ENCODE assay signal across 21 mouse cellular contexts in the genomic region with DNA sequence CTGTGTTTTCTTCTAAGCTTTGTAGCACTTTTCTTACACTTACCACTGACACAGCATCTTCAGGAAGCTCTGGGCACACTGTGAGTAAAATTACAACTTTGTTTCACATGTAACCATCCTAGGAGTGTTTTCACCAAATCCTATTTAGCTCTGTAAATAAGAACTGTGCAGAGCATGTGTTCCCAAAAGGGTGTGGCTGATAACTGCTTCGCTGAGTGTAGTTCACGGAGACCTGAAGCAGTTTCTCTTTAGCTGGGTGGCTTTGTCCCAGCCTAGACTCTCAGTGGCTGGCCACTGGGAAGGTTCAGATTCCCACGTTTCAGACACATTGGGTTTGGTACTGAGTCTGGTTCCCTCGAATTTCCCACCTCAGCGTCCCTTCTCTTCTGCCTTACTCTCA.
"Had no signal": no experiment of that assay in that cellular context is flagged by ENCODE, and none has a peak within 500 bp of the region (broad histone marks: within the 10 kb centered on the region; RNA-seq: fewer than 3 reads in every experiment).

No protein-coding gene starts in this region.

- H3K4me1 ChIP-seq: neural tube, embryonic 12.5 days; neural tube, embryonic 15.5 days had no signal

- H3K4me3 ChIP-seq: layer of hippocampus, adult 2 months; neural tube, embryonic 12.5 days; neural tube, embryonic 15.5 days had no signal

- DNase-seq: kidney, adult 2 months; kidney, postnatal 25 days; layer of hippocampus, adult 9-11 months; liver, postnatal 0 days; lung, embryonic 14.5 days; lung, postnatal 14 days; lung, postnatal 4 days; midbrain, embryonic 14.5 days; right cerebral cortex, adult 18-20 months; right cerebral cortex, postnatal 14 days; right cerebral cortex, postnatal 4 days; thymus, adult 2 months; thymus, postnatal 14 days; thymus, postnatal 4 days had no signal

- H3K9me3 ChIP-seq: neural tube, embryonic 12.5 days; neural tube, embryonic 15.5 days had no signal

- H3K27ac ChIP-seq: kidney, postnatal 0 days; layer of hippocampus, adult 2 months; liver, embryonic 14.5 days; neural tube, embryonic 12.5 days; neural tube, embryonic 15.5 days had no signal

- H3K9ac ChIP-seq: liver, embryonic 14.5 days; liver, postnatal 0 days; lung, embryonic 14.5 days; neural tube, embryonic 12.5 days; neural tube, embryonic 15.5 days had no signal

- ATAC-seq: liver, postnatal 0 days had no signal

- H3K4me2 ChIP-seq: liver, embryonic 11.5 days; lung, embryonic 14.5 days; midbrain, embryonic 11.5 days; neural tube, embryonic 12.5 days; neural tube, embryonic 15.5 days had no signal

- H3K27me3 ChIP-seq: neural tube, embryonic 12.5 days; neural tube, embryonic 15.5 days had no signal

- H3K36me3 ChIP-seq: neural tube, embryonic 12.5 days; neural tube, embryonic 15.5 days had no signal
